Mouse (Mus musculus): Measurements from ENCODE around the gene Dhx35.

Dhx35 gene

DNA sequence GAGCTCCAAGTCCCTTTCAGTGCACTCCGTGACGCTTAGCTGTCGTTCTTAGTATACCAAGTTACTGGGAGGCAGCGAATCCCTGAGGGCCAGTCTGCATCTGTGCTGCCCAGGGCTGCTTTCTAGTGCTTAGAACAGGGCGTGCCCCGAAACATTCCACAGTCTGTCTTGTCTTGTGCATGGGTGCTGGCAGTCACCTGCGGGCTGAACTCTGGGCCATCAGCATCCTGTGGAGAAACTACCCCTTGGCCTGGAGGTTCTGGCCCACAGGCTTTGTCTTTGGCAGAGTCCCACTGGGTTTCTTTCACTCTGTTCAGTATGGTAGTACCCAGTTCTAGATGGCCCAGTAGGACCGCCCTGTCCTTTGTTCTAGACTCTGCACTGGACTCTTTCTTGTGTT is 6.2 kb downstream of the Dhx35 start:
- no peak for DNase-seq (ENCODE audit: inconsistent age in 2 of 2, low spot score in 1 of 2)

DNA sequence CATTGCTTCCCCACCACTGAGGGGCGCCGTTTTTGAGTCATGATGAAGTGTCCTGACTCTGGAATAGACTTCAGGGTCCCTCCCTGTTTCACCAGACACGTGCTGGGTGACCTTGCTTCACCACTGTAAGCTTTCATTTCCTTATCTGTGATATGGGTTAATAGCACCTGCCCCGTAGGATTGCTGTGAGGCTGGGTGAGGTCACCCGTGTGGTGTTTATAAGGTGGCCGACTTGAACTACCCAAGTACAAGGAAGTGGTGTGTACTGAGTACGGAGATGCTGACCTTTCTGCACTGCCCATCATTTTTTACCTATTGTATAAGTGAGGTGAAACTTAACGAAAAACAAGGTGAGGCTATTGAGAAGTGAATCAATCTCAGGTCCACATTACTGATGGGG is 9.0 kb downstream of the Dhx35 start:
- no peak for DNase-seq (ENCODE audit: inconsistent age in 2 of 2, low spot score in 1 of 2)

- DNase-seq (ENCODE audit: inconsistent age in 2 of 2, low spot score in 1 of 2) = no peak
These were observed 21.1 kb downstream of the Dhx35 start for GRCm38 (mm10) chr2:158815686-158816085.

DNA sequence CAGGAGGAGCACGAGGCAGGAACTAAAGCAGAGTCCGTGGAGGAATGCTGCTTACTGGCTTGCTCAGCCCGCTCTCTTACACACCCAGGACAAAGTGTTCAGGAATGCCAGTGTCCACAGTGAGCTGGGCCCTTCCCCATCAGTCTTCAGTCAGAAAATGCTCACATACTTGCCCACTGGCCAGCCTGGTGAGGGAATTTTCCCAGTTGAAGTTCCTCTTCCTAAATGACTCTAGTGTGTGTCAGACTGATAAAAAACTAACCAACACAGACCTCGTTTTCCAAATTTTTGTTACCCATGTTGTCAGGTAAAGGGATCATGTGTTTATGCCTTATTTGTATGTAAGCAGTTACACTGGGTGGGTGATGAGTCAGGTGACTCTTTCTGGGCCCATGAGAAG is 21.6 kb downstream of the Dhx35 start:
- no peak for DNase-seq (ENCODE audit: inconsistent age in 2 of 2, low spot score in 1 of 2)

DNA sequence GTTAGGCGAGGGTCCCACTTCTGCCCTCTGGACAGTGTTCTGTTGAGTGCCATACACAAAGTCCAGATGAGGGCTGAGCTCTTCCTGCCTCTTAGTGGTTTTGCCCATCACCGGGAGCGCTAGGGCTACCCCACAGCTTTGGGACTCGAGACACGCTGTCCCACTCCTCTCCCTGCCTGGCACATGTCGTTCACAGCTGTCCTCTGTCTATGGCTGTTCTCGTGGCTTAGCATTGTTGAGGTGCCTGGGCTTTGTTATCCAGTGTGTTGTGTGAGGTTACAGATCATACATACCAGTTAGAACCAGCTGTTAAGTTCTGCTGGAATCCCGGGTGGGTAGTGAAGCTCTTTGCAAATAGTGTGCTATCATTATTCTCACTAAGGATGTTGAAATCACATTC is 23.1 kb downstream of the Dhx35 start:
- no peak for DNase-seq (ENCODE audit: inconsistent age in 2 of 2, low spot score in 1 of 2)

DNA sequence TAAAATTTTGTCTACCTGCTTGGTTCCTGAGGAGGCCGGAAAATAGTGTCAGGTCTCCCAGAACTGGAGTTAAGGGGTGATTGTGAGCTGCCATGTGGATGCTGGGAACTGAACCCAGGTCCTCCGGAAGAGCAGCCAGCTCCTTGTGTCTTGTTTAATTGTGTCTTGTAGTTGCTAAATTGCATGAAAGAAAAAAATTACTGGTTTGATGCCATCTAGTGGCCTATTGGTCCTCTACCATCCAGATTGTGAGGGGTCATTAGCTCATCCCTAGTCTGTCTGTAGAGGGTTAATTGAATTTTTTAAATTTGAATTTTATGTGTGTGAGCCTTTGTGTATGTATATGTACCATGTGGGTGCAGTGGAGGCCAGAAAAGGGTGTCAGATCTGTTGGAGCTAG is 33.5 kb downstream of the Dhx35 start:
- no peak for DNase-seq (ENCODE audit: inconsistent age in 2 of 2, low spot score in 1 of 2)

DNA sequence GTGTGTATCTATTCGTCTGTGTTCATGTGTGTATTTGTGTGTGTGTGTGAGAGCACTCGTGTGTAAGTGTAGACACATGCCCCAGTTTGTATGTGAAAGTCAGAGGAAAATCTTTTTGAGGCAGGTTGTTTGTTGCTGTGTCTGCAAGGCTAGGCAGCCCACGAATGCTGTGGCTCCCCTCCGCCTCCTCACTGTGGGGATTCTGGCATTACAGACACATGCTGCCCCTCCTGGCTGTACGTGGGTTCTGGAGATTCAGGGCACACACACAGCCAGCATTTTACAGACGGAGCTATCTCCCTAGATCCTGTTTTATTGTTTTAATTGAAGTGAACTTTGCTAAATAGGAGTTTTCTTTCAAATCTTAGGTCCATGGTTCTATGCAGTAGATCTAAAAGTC is 35.1 kb downstream of the Dhx35 start:
- no peak for DNase-seq (ENCODE audit: inconsistent age in 2 of 2, low spot score in 1 of 2)

- DNase-seq (ENCODE audit: inconsistent age in 2 of 2, low spot score in 1 of 2) = no peak
These were observed 38.6 kb downstream of the Dhx35 start for GRCm38 (mm10) chr2:158833221-158833620.

DNA sequence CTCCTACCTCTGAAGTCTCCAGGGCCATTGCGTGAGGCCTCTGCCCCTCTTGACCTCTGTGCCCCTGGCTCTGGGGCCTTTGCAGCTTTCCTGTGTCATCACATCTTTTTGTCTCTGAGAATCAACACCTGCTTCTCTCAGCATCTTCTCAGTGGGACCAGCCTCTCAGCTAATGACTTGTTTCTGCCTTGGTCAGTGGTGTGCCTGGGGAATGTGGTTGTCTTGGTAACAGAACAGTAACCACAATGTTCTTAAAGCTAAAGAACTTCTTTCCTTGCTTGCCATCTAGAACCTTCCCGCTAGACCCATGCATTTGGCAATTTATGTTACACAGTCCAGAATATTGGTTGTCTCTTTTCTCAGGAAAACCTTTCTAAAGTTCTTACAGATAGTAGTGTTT is 39.0 kb downstream of the Dhx35 start:
- no peak for DNase-seq (ENCODE audit: inconsistent age in 2 of 2, low spot score in 1 of 2)

DNA sequence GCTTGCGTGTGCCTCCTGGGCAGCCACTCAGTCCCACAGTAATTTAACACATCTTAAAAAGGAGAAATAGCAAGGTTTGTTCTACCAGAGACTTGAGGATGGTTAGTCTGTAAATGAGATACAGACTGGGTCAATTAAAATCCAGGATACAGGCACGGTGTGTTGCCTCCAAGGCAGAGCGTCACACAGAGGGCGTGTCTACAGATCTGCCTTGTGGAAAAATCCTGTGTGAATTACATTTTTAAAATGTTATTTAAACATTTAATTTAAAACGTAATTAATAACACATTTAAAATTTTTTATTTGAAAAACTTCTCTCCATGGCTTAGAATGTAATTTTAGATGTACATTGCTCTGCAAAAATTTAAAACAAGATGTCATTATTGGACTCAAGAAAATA is 48.7 kb downstream of the Dhx35 start:
- DNase-seq (ENCODE audit: inconsistent age in 2 of 2, low spot score in 1 of 2) = no peak

- DNase-seq (ENCODE audit: inconsistent age in 2 of 2, low spot score in 1 of 2) = no peak
These were observed 50.4 kb downstream of the Dhx35 start for GRCm38 (mm10) chr2:158845031-158845430.

DNA sequence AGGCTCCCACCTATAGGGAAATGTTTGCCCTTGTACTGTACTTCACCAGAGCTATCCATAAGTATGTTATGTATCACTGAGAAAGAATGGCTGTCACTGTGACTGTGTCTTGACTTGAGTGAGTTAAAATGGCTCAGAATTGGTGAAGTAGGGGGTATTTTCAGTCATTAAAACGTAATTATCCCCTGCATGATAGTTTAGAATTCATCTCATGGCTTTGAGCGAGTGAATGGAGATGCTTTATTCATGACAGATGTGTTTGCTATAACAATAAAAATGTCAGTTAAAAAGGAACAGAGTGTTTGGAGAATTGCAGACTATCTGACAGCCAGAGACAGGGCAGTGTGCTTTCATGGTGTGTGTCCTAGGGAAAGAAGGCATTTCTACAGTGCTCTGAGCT is 51.6 kb downstream of the Dhx35 start:
- DNase-seq (ENCODE audit: inconsistent age in 2 of 2, low spot score in 1 of 2) = no peak

- DNase-seq (ENCODE audit: inconsistent age in 2 of 2, low spot score in 1 of 2) = no peak
These were observed 53.4 kb downstream of the Dhx35 start for GRCm38 (mm10) chr2:158847991-158848390.

GRCm38 (mm10) chr2:158849416-158849815 is 54.8 kb downstream of the Dhx35 start:
- no peak for DNase-seq (ENCODE audit: inconsistent age in 2 of 2, low spot score in 1 of 2)

- DNase-seq (ENCODE audit: inconsistent age in 2 of 2, low spot score in 1 of 2) = peak; percentile 23 to 69
These were observed 58.0 kb downstream of the Dhx35 start for GRCm38 (mm10) chr2:158852579-158852978.

- DNase-seq (ENCODE audit: inconsistent age in 2 of 2, low spot score in 1 of 2) = no peak
These were observed 62.4 kb downstream of the Dhx35 start for GRCm38 (mm10) chr2:158856896-158857499.

DNA sequence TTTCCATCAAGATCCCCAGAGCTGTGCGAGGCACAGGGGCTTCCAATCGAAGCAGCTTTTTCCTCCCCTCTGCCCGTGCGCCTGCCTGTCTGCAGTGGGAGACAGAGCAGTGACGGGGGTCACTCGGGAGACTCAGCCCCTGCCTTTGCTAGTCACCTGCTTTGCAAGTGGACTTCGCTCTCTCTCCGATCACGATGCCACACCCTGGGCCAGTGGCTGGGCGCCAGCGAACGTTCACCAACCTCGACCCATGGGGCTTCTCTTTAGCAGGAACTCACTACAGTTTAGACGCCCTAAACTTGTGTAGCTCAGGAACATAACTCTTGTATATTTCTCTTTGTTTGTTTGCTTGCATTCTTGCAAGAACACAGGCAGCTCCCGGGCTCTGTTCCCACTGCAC is 63.0 kb downstream of the Dhx35 start:
- DNase-seq (ENCODE audit: inconsistent age in 2 of 2, low spot score in 1 of 2) = no peak

DNA sequence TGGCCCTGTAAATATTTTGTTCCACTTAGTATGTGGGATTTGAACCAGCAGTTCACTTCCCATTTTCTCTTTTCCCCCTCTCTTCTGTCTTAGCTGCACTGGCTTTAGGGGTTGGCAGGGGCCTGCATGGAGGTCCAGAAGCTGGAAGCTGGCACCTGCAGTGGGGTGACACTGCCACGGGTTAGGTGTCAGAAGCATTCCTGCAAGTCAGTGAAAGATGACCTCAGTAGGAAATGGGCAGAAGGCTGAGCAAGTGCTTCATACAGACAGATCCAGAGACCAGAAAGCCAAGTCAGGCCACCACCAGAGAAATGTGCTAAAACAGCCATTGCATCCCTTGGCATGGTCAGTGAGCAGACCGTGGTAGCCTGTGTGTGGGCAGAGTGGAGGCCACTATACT is 66.5 kb downstream of the Dhx35 start:
- DNase-seq (ENCODE audit: inconsistent age in 2 of 2, low spot score in 1 of 2) = no peak

DNA sequence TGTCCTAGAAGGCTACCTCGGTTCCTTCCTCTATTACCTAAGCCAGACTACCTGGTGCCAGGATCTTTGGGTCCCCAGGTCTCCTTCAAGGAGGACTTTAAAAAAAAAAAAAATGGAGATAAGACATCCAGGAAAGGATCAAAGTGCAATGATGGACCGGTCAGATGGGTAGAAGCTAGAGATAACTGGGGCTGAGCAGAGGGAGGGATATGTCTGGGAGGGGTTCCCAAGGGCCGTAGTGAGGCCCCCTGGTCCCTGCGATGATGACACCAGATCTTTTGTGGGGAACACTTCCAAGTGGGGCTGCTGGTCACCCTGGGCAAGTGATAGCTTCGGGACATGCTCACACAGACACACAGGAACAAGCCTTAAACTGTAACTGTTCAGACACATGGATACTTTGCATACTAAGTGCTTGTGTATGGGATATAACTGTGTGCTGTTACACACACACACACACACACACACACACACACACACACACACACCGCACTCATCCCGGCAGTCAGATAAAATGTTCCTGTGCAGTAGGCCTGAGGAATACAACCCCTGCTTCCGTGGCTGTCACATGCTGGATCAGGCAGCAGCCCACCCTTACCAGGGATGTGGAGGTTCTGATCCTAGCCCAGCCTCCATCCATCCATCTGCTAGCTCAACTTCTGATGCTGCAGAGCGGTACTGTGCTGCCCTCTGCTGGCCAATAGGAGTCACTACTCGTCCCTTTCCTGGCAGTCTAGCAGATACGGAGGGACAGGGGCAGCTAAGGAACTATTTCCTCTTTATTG is 68.9 kb downstream of the Dhx35 start:
- DNase-seq (ENCODE audit: inconsistent age in 2 of 2, low spot score in 1 of 2) = peak; percentile 40 to 77

DNA sequence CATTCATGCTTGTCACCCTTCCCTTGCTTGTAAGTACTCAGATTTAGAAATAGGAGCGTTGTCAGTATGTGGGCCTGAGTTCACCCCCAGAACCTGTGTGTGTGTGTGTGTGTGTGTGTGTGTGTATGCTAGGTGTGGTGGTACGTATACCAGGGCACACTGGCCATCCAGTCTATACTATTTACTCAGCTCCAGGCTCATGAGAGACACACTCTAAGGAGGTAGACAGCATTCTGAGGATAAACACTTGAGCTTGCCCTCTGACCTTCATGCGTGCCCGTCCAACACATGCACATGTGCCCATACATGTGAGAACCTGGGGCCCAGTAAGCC is 69.5 kb downstream of the Dhx35 start:
- DNase-seq (ENCODE audit: inconsistent age in 2 of 2, low spot score in 1 of 2) = no peak

DNA sequence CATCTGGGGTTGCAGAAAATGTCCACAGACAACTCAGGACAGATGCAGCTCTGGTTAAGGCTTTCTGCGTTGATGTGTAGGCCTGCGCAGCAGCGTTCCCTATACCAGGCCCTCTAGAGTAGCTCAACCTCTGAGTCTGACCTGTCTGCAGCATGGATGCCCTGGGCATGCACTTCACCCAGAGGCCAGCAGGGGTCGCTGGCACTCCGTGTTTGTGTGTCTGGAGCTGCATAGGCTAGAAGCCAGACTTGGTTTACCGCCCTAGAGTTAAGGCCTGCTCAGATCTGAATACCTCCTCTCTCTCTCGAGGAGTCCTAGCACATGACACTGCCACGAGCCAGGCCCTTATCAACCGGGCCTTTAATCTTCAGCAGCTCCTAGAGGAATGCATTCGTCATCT is 70.8 kb downstream of the Dhx35 start:
- peak; percentile 66 to 89 for DNase-seq (ENCODE audit: inconsistent age in 2 of 2, low spot score in 1 of 2)

DNA sequence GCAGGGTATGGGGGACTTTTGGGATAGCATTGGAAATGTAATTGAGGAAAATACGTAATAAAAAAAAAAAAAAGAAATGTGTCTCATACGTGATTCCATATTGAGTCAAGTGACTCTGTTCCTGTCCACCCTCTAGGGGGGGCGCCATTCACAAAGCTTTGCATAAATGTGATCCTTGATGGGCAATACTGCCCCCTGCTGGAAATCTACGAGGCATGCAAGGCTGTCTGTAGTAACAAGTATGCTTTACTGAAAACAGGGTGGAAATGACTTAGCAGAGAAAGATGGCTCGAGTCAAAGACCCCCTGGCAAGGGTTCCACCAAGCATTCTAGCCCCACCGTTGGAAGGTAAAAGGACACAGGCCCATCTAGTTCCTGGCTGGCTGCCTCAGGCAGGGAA is 92.0 kb downstream of the Dhx35 start:
- DNase-seq (ENCODE audit: inconsistent age in 2 of 2, low spot score in 1 of 2) = peak in 1 of 2 experiments; percentile 59

DNA sequence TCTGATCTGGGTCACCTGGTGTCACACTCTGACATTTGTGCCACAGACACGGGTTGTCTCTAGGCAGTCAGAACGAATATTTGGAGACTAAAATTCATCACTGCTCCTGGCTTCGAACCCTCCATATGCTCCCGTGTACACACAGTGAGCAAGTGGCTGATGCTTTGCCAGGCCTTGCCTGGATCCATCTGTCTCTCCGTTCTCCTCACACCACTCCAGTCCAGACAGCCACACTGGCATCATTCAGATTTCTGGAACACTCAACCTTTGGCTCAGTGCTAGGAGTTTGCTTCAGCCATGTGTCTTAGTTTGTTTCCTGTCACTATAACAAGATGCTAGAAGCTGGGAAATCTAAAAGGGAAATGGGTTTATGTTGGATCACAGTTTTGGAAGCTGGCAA is 93.9 kb downstream of the Dhx35 start:
- no peak for DNase-seq (ENCODE audit: inconsistent age in 2 of 2, low spot score in 1 of 2)

Data from adrenal gland, adult (tissue).